21 mouse cellular contexts compared by ENCODE assay signal in the genomic region with DNA sequence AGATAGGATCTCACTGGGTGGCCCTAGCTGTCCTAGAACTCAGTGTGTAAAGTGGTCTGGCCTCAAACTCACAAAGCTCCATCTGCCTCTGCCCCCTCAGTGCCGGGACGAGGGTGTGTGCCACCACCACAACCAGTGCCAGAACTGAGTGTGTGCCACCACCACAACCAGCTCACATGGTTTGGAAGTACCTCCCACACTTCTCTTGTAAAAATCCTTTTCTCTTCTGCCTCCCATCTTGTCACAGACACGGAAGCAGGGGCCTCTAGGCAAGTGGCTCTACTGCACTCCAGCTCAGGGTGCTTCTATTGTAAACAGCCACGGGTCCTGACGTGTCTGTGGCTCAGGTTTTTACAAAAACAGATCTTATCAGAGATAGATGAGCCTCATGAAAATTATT. TPM values are rescaled to one million over a fixed set of nuclear protein-coding genes. Genes with fewer than 3 reads are reported as not detected.
A peak's percentile ranks its signal among the peaks of the same experiment; 100 is the strongest.
DNase-seq lines count a peak whose midpoint lies in the region; ATAC-seq lines count a peak whose summit lies in the region.
"Had no signal": no experiment of that assay in that cellular context is flagged by ENCODE, and none has a peak within 500 bp of the region (broad histone marks: within the 10 kb centered on the region; RNA-seq: fewer than 3 reads in every experiment).

No protein-coding gene starts in this region.

- H3K27me3 ChIP-seq in heart, embryonic 12.5 days (replicated peaks) = no peaks in the 10 kb centered on the region
- no peaks in the 10 kb centered on the region for H3K27me3 ChIP-seq in midbrain, embryonic 11.5 days (ENCODE audit: control insufficient read depth, insufficient read depth, low read length)
- H3K27me3 ChIP-seq in midbrain, embryonic 14.5 days (ENCODE audit: control insufficient read depth, insufficient read depth, low read length) = no peaks in the 10 kb centered on the region
- H3K27me3 ChIP-seq: CH12.LX had no signal

- H3K27ac ChIP-seq in heart, embryonic 12.5 days (ENCODE audit: poor library complexity, severe bottlenecking) = no peak overlapping the region
- no peak overlapping the region for H3K27ac ChIP-seq in midbrain, embryonic 11.5 days (ENCODE audit: low read depth, low read length)
- H3K27ac ChIP-seq in midbrain, embryonic 14.5 days (replicated peaks; ENCODE audit: low read depth, low read length) = no peak overlapping the region

- no peaks in the 10 kb centered on the region for H3K36me3 ChIP-seq in heart, embryonic 12.5 days
- H3K36me3 ChIP-seq in midbrain, embryonic 11.5 days (ENCODE audit: control insufficient read depth, insufficient read depth, low read length) = no peaks in the 10 kb centered on the region
- no peaks in the 10 kb centered on the region for H3K36me3 ChIP-seq in midbrain, embryonic 14.5 days (ENCODE audit: control insufficient read depth, insufficient read depth, low read length)
- H3K36me3 ChIP-seq: G1E had no signal

- H3K4me1 ChIP-seq in heart, embryonic 12.5 days (replicated peaks) = peaks cover 21% of the 10 kb centered on the region
- no peaks in the 10 kb centered on the region for H3K4me1 ChIP-seq in midbrain, embryonic 11.5 days (ENCODE audit: control insufficient read depth, insufficient read depth, low read length)
- no peaks in the 10 kb centered on the region for H3K4me1 ChIP-seq in midbrain, embryonic 14.5 days (ENCODE audit: control insufficient read depth, insufficient read depth, low read length)

- DNase-seq in heart, adult 11 months = peak; percentile 69
- peak; percentile 82 for DNase-seq in midbrain, embryonic 11.5 days (ENCODE audit: low spot score, missing footprints)
- no peak for DNase-seq in midbrain, embryonic 14.5 days
- peak; percentile 1 for DNase-seq in retina, embryonic 14.5 days (ENCODE audit: low spot score)
- DNase-seq in retina, postnatal 1 day = no peak
- DNase-seq: adrenal gland, adult 2 months; adrenal gland, adult 8-10 months; adrenal gland, postnatal 10 days; adrenal gland, postnatal 14 days; adrenal gland, postnatal 25 days; adrenal gland, postnatal 36 days; B cell, adult 2 months; cerebellum, adult 11 months; cerebellum, adult 11-12 months; cerebellum, adult 18-20 months had no signal

- no peak overlapping the region for H3K4me3 ChIP-seq in heart, embryonic 12.5 days
- no peak overlapping the region for H3K4me3 ChIP-seq in midbrain, embryonic 11.5 days (ENCODE audit: low read depth, low read length)
- no peak overlapping the region for H3K4me3 ChIP-seq in midbrain, embryonic 14.5 days (replicated peaks; ENCODE audit: low read depth, low read length)

- 70% methylated on average over 5 of the region's 5 CpGs for WGBS in heart, embryonic 12.5 days
- 78% methylated on average over 5 of the region's 5 CpGs for WGBS in midbrain, embryonic 11.5 days
- WGBS in midbrain, embryonic 14.5 days = 84% methylated on average over 5 of the region's 5 CpGs

- H3K9me3 ChIP-seq in heart, embryonic 12.5 days (replicated peaks) = no peaks in the 10 kb centered on the region
- no peaks in the 10 kb centered on the region for H3K9me3 ChIP-seq in midbrain, embryonic 11.5 days (ENCODE audit: control insufficient read depth, low read length)
- H3K9me3 ChIP-seq in midbrain, embryonic 14.5 days (ENCODE audit: control insufficient read depth, low read length) = no peaks in the 10 kb centered on the region

- no peak overlapping the region for H3K4me2 ChIP-seq in heart, embryonic 12.5 days
- H3K4me2 ChIP-seq in midbrain, embryonic 11.5 days = no peak overlapping the region
- H3K4me2 ChIP-seq in midbrain, embryonic 14.5 days (ENCODE audit: low read length) = no peak overlapping the region

- no peak for ATAC-seq in heart, embryonic 12.5 days (ENCODE audit: insufficient number of reproducible peaks, low FRiP score)
- ATAC-seq in midbrain, embryonic 11.5 days (ENCODE audit: low FRiP score) = no peak
- no peak for ATAC-seq in midbrain, embryonic 14.5 days (ENCODE audit: low FRiP score, low TSS enrichment)
- ATAC-seq: activated CD4-positive, CD25-positive, alpha-beta regulatory T cell, adult 4 months; CD4-positive, CD25-positive, alpha-beta regulatory T cell, adult 4 months; Patski had no signal

- H3K9ac ChIP-seq in heart, embryonic 12.5 days = no peak overlapping the region
- H3K9ac ChIP-seq in midbrain, embryonic 11.5 days (ENCODE audit: low read length) = no peak overlapping the region
- H3K9ac ChIP-seq in midbrain, embryonic 14.5 days (replicated peaks; ENCODE audit: low read length) = no peak overlapping the region

RNA-seq across cellular contexts. Expression of a gene that starts 13.7 kb away (rescaled TPM):
- 26.2 and 30.3 TPM in 2 replicates for polyA plus RNA-seq in heart, embryonic 12.5 days (2016; fragmentation: Nextera tagmentation; extraction: Ambion mirVana)
- 28.3 and 30.4 TPM in 2 replicates for polyA plus RNA-seq in midbrain, embryonic 11.5 days (2014; fragmentation: Nextera tagmentation; extraction: Ambion mirVana)
- polyA plus RNA-seq in midbrain, embryonic 14.5 days (2014; fragmentation: Nextera tagmentation; extraction: Ambion mirVana) = 16.7 and 27.3 TPM in 2 replicates
- polyA plus RNA-seq: G1E had no signal

Comparison
In these comparisons a context has a peak if more than half of its experiments do, and no peak if none do; other contexts are left out.
1. DNase-seq: peak in heart, adult 11 months (single experiment), midbrain, embryonic 11.5 days (single experiment) and retina, embryonic 14.5 days (single experiment); none in midbrain, embryonic 14.5 days (single experiment) and retina, postnatal 1 day (single experiment).